Mouse (Mus musculus) kidney, adult 2 months (tissue): ENCODE measurements around the gene Bcap29. TPM values are rescaled to one million over a fixed set of nuclear protein-coding genes. Genes with fewer than 3 reads are reported as not detected.
A peak's percentile ranks its signal among the peaks of the same experiment; 100 is the strongest.
"Not testable (repeated sequence)": the region's sequence is repeated elsewhere in the genome, so short reads cannot be mapped to it uniquely, and the experiment has no call there.

Experiments
- DNase-seq: peaks from one replicate; pipeline ENCODE4 v3.0.0; 2021
- H3K27ac ChIP-seq: fragments of 200-500 bp; 2 replicates; pipeline ENCODE4 v1.5.1; 2012; ENCODE audit warnings: low read depth, low read length, control low read depth, inconsistent platforms; ENCODE audit not compliant: insufficient read depth
- H3K27me3 ChIP-seq: fragments of 200-500 bp; replicated peaks from 2 replicates; pipeline ENCODE4 v1.6.1; 2012; ENCODE audit warnings: mild to moderate bottlenecking, moderate library complexity, low read length, inconsistent platforms; ENCODE audit not compliant: control insufficient read depth, insufficient read depth
- H3K36me3 ChIP-seq: fragments of 200-500 bp; 2 replicates; pipeline ENCODE4 v1.6.1; 2012; ENCODE audit warnings: mild to moderate bottlenecking, moderate library complexity, low read length, inconsistent platforms; ENCODE audit not compliant: control insufficient read depth, insufficient read depth
- H3K4me1 ChIP-seq: fragments of 200-500 bp; 2 replicates; pipeline ENCODE4 v1.6.1; 2011; ENCODE audit warnings: low read length; ENCODE audit not compliant: control insufficient read depth, insufficient read depth
- H3K4me3 ChIP-seq: fragments of 200-500 bp; 2 replicates; pipeline ENCODE4 v1.5.1; 2011; ENCODE audit warnings: mild to moderate bottlenecking, low read depth, low read length, control low read depth; ENCODE audit not compliant: insufficient read depth
- CTCF ChIP-seq: fragments of 200-500 bp; conservative IDR thresholded peaks from 2 replicates; pipeline ENCODE4 v1.5.1; 2011; ENCODE audit warnings: low read depth, mild to moderate bottlenecking, control low read depth, low read length, moderate library complexity, mixed read lengths; ENCODE audit not compliant: insufficient read depth, insufficient read length
- POLR2A ChIP-seq: fragments of 200-500 bp; IDR thresholded peaks from one replicate; pipeline ENCODE4 v1.6.1; 2011; ENCODE audit warnings: low read depth, low read length, control low read depth
- WGBS: fragments of 180-500 bp; shearing (Covaris S2); methylation state at CpG from one replicate; pipeline ENCODE4 v1.1.7; 2018; 5-methylcytosine and 5-hydroxymethylcytosine counted together
- polyA plus RNA-seq: library from polyadenylated mRNA; depleted of rRNA; stranded (reverse); fragments of >200 nt; gene quantifications from 2 replicates; pipeline ENCODE4 v1.2.3, GENCODE M21; 2012

The Bcap29 gene
- polyA plus RNA-seq, 1 experiment, result 4.7 TPM

GRCm38 (mm10) chr12:31580634-31581318 lies 53.7 kb downstream of the Bcap29 start:
- H3K27me3 ChIP-seq, result no peaks in the 10 kb centered on the region
- H3K4me3 ChIP-seq, result no peak overlapping the region
- TF ChIP-seq CTCF (no peak), POLR2A (no peak)
- no peaks in the 10 kb centered on the region for H3K4me1 ChIP-seq
- no peak for DNase-seq
- no peak overlapping the region for H3K27ac ChIP-seq
- WGBS, result 91% methylated on average over 5 of the region's 5 CpGs
- no peaks in the 10 kb centered on the region for H3K36me3 ChIP-seq

- no peak for DNase-seq
- TF ChIP-seq CTCF, result no peak
- no peak for TF ChIP-seq POLR2A
Observed at GRCm38 (mm10) chr12:31578691-31579476, 55.6 kb downstream of the Bcap29 start.

GRCm38 (mm10) chr12:31574506-31574905 lies 60.0 kb downstream of the Bcap29 start:
- Histone ChIP-seq H3K27me3 (no peaks in the 10 kb centered on the region; the same call in 1 of the 2 replicates), H3K27ac (no peak overlapping the region), H3K36me3 (no peaks in the 10 kb centered on the region), H3K4me1 (no peaks in the 10 kb centered on the region), H3K4me3 (no peak overlapping the region)
- no peak for DNase-seq
- no peak for TF ChIP-seq CTCF
- TF ChIP-seq POLR2A, result no peak
- 87% methylated on average over 5 of the region's 5 CpGs for WGBS

More at GRCm38 (mm10) chr12:31578691-31579476, 55.6 kb downstream of the Bcap29 start:
- H3K27ac ChIP-seq, result no peak overlapping the region
- no peaks in the 10 kb centered on the region for H3K36me3 ChIP-seq
- H3K4me1 ChIP-seq, result no peaks in the 10 kb centered on the region
- H3K4me3 ChIP-seq, result no peak overlapping the region
- no peaks in the 10 kb centered on the region for H3K27me3 ChIP-seq
- 90% methylated on average over 8 of the region's 8 CpGs for WGBS

GRCm38 (mm10) chr12:31569784-31570183 lies 64.7 kb downstream of the Bcap29 start:
- Histone ChIP-seq H3K4me3 (no peak overlapping the region), H3K36me3 (no peaks in the 10 kb centered on the region), H3K27ac (no peak overlapping the region), H3K4me1 (no peaks in the 10 kb centered on the region), H3K27me3 (no peaks in the 10 kb centered on the region; the same call in 1 of the 2 replicates)
- no peak for TF ChIP-seq CTCF
- no peak for TF ChIP-seq POLR2A
- DNase-seq, result no peak
- WGBS, result 51% methylated on average over 2 of the region's 2 CpGs

- Histone ChIP-seq H3K27me3 (no peaks in the 10 kb centered on the region; the same call in 1 of the 2 replicates), H3K27ac (no peak overlapping the region)
- no peak for TF ChIP-seq POLR2A
- no peak for TF ChIP-seq CTCF
Observed at GRCm38 (mm10) chr12:31568661-31569060, 65.8 kb downstream of the Bcap29 start.

GRCm38 (mm10) chr12:31567535-31567934 lies 66.9 kb downstream of the Bcap29 start:
- not testable (repeated sequence) for H3K4me1 ChIP-seq, H3K27me3 ChIP-seq, H3K4me3 ChIP-seq, H3K36me3 ChIP-seq, H3K27ac ChIP-seq
- 22% methylated on average over 10 of the region's 10 CpGs for WGBS
- DNase-seq, result peak; percentile 33

More at GRCm38 (mm10) chr12:31568661-31569060, 65.8 kb downstream of the Bcap29 start:
- Histone ChIP-seq H3K4me1 (no peaks in the 10 kb centered on the region), H3K36me3 (no peaks in the 10 kb centered on the region), H3K4me3 (no peak overlapping the region)
- no peak for DNase-seq

GRCm38 (mm10) chr12:31560712-31561111 lies 73.7 kb downstream of the Bcap29 start:
- TF ChIP-seq POLR2A (no peak), CTCF (no peak)
- 71% methylated on average over 5 of the region's 5 CpGs for WGBS
- Histone ChIP-seq H3K27me3 (0 out of 2 replicates have a peak, but pooled peaks cover 1% of the 10 kb centered on the region), H3K27ac (no peak overlapping the region), H3K4me1 (no peaks in the 10 kb centered on the region), H3K4me3 (no peak overlapping the region), H3K36me3 (no peaks in the 10 kb centered on the region)
- no peak for DNase-seq
